Mouse (Mus musculus): ENCODE data around the gene Dnmt3c.

DNA sequence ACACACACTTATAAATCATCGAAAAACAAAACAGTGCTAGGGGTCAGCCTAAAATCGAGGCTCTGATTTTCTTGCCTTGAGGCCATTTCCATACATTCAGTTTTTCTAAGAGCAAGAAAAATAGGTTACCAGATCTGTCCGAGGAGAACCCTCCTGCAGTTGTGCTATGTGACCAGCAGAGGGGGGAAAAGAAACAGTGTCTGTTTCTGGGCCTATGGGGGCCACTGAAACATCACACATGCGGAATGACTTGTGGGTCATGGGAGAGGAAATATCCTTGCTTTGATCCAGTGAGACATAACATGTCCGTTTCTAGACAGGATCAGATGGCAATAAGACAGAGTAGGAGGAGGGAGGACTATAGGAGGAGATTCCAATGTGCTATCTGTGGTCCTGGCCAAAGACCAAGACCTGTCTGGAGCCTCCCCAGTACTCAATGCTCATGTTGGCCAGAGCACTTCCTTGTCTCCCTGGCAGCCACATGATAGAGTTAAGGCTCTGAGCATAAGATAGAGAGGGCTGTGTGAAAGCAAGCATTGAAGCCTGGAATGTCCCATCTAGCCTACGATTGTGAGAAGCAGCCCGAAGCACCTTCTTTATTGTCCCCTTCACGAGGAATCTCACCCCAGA, 14.4 kb downstream of the Dnmt3c start:
- no peak for TF ChIP-seq CTCF (IDR thresholded peaks at IDR 0.05; ENCODE audit: control insufficient read depth, insufficient read depth, insufficient replicate concordance, low read depth, low read length)
- no peak for TF ChIP-seq POLR2A (IDR thresholded peaks at IDR 0.05; ENCODE audit: control insufficient read depth, low read depth, low read length)

Data from testis, adult 2 months (tissue).